Mouse (Mus musculus): ENCODE measurements around the gene Lrp1. TPM values are rescaled to one million over a fixed set of nuclear protein-coding genes. Genes with fewer than 3 reads are reported as not detected.
A peak's percentile ranks its signal among the peaks of the same experiment; 100 is the strongest.

Lrp1 gene
- total and polyA plus RNA-seq, 3 experiments, result 3.1 to 51.2 (median 11.8) TPM

DNA sequence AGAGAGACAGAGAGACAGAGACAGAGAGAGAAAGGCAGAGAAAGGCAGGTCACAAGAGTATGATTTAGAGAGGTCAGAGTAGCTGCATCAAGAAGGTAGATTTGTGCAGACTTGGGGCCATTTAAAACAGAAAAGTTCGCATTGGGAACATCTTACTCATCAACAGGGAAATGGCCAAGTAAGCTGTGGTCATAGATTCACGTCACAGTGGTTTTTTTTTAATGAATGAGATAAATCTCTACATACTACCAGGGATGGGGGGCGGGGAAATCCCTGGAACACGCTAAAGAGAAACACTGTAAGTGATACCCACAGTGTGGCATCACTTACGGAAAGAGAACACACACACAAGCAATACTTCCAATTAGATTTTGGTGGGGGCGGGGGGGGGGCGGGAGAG is 13.9 kb downstream of the Lrp1 start:
- Histone ChIP-seq H3K4me2 (ENCODE audit: insufficient read depth, low read depth, poor library complexity, severe bottlenecking) (no peak overlapping the region), H3K27me3 (replicated peaks) (no peaks in the 10 kb centered on the region), H3K9me3 (replicated peaks; ENCODE audit: low read length) (peaks cover 2% of the 10 kb centered on the region), H3K4me3 (replicated peaks in 1 of 3; ENCODE audit: low read depth in 2 of 3, low read length in 2 of 3, poor library complexity in 1 of 3) (no peak overlapping the region), H3K36me3 (replicated peaks in 1 of 2; ENCODE audit: control insufficient read depth in 1 of 2, insufficient read depth in 1 of 2, low read length in 1 of 2) (peaks cover 0 to 5% of the 10 kb centered on the region in 2 experiments), H3K27ac (ENCODE audit: insufficient read depth, low read depth) (no peak overlapping the region), H3K79me2 (replicated peaks; ENCODE audit: control insufficient read depth, extremely low read depth, insufficient read depth, poor library complexity, severe bottlenecking) (no peaks in the 10 kb centered on the region), H3K9ac (ENCODE audit: insufficient read depth, low read depth) (no peak overlapping the region; the same call in 1 of the 2 replicates), H3K4me1 (ENCODE audit: control insufficient read depth in 1 of 2, insufficient read depth in 2 of 2) (peaks cover 32 to 84% of the 10 kb centered on the region in 2 experiments)
- DNase-seq (ENCODE audit: extremely low read depth), result peak; percentile 37
- in situ Hi-C loops (cut with MboI; ENCODE audit: low pct_ligation_motif_present, low pct_unique_long_range_greater_than_20kb, low sequenced_read_pairs), result no loop called here
- dilution Hi-C loops (cut with MboI; ENCODE audit: extremely low pct_ligation_motif_present, extremely low pct_unique_long_range_greater_than_20kb, low sequenced_read_pairs), result no loop called here
- TF ChIP-seq RCOR1 (conservative IDR thresholded peaks at IDR 0.05; ENCODE audit: low read depth, low read length), result no peak
- peak; percentile 26; the same call in 1 of the 2 replicates for TF ChIP-seq MEF2A (IDR thresholded peaks at IDR 0.05; ENCODE audit: borderline replicate concordance, low read depth, low read length)
- TF ChIP-seq MAFK (IDR thresholded peaks at IDR 0.05; ENCODE audit: insufficient replicate concordance, low read length), result no peak
- no peak for TF ChIP-seq KAT2A (IDR thresholded peaks at IDR 0.05; ENCODE audit: insufficient replicate concordance, low read length)
- no peak for TF ChIP-seq POLR2A (IDR thresholded peaks at IDR 0.05; ENCODE audit: low read depth, low read length)
- TF ChIP-seq EP300 (IDR thresholded peaks at IDR 0.05; ENCODE audit: low read length), result peak; percentile 47
- peak; percentile 50; the same call in 1 of the 2 replicates for TF ChIP-seq BHLHE40 (IDR thresholded peaks at IDR 0.05; ENCODE audit: low read depth, low read length)
- peak; percentile 61 for TF ChIP-seq JUND (conservative IDR thresholded peaks at IDR 0.05; ENCODE audit: low read depth, low read length)
- TF ChIP-seq GABPA (IDR thresholded peaks at IDR 0.05; ENCODE audit: insufficient replicate concordance, low read depth, low read length), result no peak
- no peak for TF ChIP-seq CTCF (conservative IDR thresholded peaks at IDR 0.05 in 1 of 2, IDR thresholded peaks at IDR 0.05 in 1 of 2; ENCODE audit: low read depth in 2 of 2, low read length in 2 of 2)
- TF ChIP-seq CHD1 (IDR thresholded peaks at IDR 0.05; ENCODE audit: low read depth, low read length), result peak; percentile 16; the same call in 1 of the 2 replicates
- TF ChIP-seq SIN3A (IDR thresholded peaks at IDR 0.05; ENCODE audit: low read length), result no peak
- TF ChIP-seq IRF4 (IDR thresholded peaks at IDR 0.05; ENCODE audit: low read depth, low read length), result peak; percentile 40; the same call in 1 of the 2 replicates
- TF ChIP-seq ETS1 (conservative IDR thresholded peaks at IDR 0.05; ENCODE audit: low read depth, low read length), result peak; percentile 83
- peak; percentile 77 for TF ChIP-seq ZNF384 (IDR thresholded peaks at IDR 0.05; ENCODE audit: low read depth, low read length)
- no peak; the same call in 1 of the 2 replicates for TF ChIP-seq TCF12 (IDR thresholded peaks at IDR 0.05; ENCODE audit: low read depth, low read length)
- TF ChIP-seq MAZ (IDR thresholded peaks at IDR 0.05; ENCODE audit: low read depth, low read length), result 0 out of 2 replicates have a peak, but pooled peaks have one; percentile 22
- no peak for TF ChIP-seq UBTF (IDR thresholded peaks at IDR 0.05; ENCODE audit: low read depth, low read length)
- TF ChIP-seq CHD2 (IDR thresholded peaks at IDR 0.05; ENCODE audit: low read length), result peak; percentile 35; the same call in 1 of the 2 replicates

GRCm38 (mm10) chr10:127605756-127606155 is 15.2 kb downstream of the Lrp1 start:
- H3K27me3 ChIP-seq (replicated peaks), result no peaks in the 10 kb centered on the region
- H3K4me2 ChIP-seq (ENCODE audit: insufficient read depth, low read depth, poor library complexity, severe bottlenecking), result peak overlapping the region; percentile 53
- dilution Hi-C loops (cut with MboI; ENCODE audit: extremely low pct_ligation_motif_present, extremely low pct_unique_long_range_greater_than_20kb, low sequenced_read_pairs) (no loop called here), in situ Hi-C loops (cut with MboI; ENCODE audit: low pct_ligation_motif_present, low pct_unique_long_range_greater_than_20kb, low sequenced_read_pairs) (no loop called here)
- peaks cover 30 to 77% of the 10 kb centered on the region in 2 experiments for H3K4me1 ChIP-seq (ENCODE audit: control insufficient read depth in 1 of 2, insufficient read depth in 2 of 2)
- H3K36me3 ChIP-seq (replicated peaks in 1 of 2; ENCODE audit: control insufficient read depth in 1 of 2, insufficient read depth in 1 of 2, low read length in 1 of 2), result peaks cover 0 to 4% of the 10 kb centered on the region in 2 experiments
- H3K9me3 ChIP-seq (replicated peaks; ENCODE audit: low read length), result peaks cover 2% of the 10 kb centered on the region
- DNase-seq (ENCODE audit: extremely low read depth), result peak; percentile 71
- H3K4me3 ChIP-seq (replicated peaks in 1 of 3; ENCODE audit: low read depth in 2 of 3, low read length in 2 of 3, poor library complexity in 1 of 3), result peak overlapping the region; percentile 34 to 71 (median 42)
- H3K27ac ChIP-seq (ENCODE audit: insufficient read depth, low read depth), result peak overlapping the region; percentile 100
- H3K79me2 ChIP-seq (replicated peaks; ENCODE audit: control insufficient read depth, extremely low read depth, insufficient read depth, poor library complexity, severe bottlenecking), result no peaks in the 10 kb centered on the region
- peak overlapping the region; percentile 55; the same call in 1 of the 2 replicates for H3K9ac ChIP-seq (ENCODE audit: insufficient read depth, low read depth)
- TF ChIP-seq ZNF384 (IDR thresholded peaks at IDR 0.05; ENCODE audit: low read depth, low read length) (no peak), POLR2AphosphoS2 (IDR thresholded peaks at IDR 0.05; ENCODE audit: low read depth, low read length) (no peak), RCOR1 (conservative IDR thresholded peaks at IDR 0.05; ENCODE audit: low read depth, low read length) (0 out of 2 replicates have a peak, but pooled peaks have one; percentile 11), ZKSCAN1 (IDR thresholded peaks at IDR 0.05; ENCODE audit: borderline replicate concordance, low read depth, low read length) (no peak), NRF1 (IDR thresholded peaks at IDR 0.05; ENCODE audit: low read depth, low read length) (peak; percentile 80), MYC (IDR thresholded peaks at IDR 0.05; ENCODE audit: low read depth, low read length) (no peak; the same call in 1 of the 2 replicates), CHD1 (IDR thresholded peaks at IDR 0.05; ENCODE audit: low read depth, low read length) (no peak), TCF12 (IDR thresholded peaks at IDR 0.05; ENCODE audit: low read depth, low read length) (peak; percentile 83), EP300 (IDR thresholded peaks at IDR 0.05; ENCODE audit: low read length) (0 out of 2 replicates have a peak, but pooled peaks have one; percentile 32), SIN3A (IDR thresholded peaks at IDR 0.05; ENCODE audit: low read length) (no peak), HCFC1 (IDR thresholded peaks at IDR 0.05; ENCODE audit: low read depth, low read length) (no peak), JUN (IDR thresholded peaks at IDR 0.05; ENCODE audit: insufficient read depth, low read depth, low read length) (no peak), MAFK (IDR thresholded peaks at IDR 0.05; ENCODE audit: insufficient replicate concordance, low read length) (no peak), ETS1 (conservative IDR thresholded peaks at IDR 0.05; ENCODE audit: low read depth, low read length) (peak; percentile 63), MEF2A (IDR thresholded peaks at IDR 0.05; ENCODE audit: borderline replicate concordance, low read depth, low read length) (0 out of 2 replicates have a peak, but pooled peaks have one; percentile 13), GABPA (IDR thresholded peaks at IDR 0.05; ENCODE audit: insufficient replicate concordance, low read depth, low read length) (no peak), TBP (conservative IDR thresholded peaks at IDR 0.05; ENCODE audit: low read depth, low read length) (no peak), IRF4 (IDR thresholded peaks at IDR 0.05; ENCODE audit: low read depth, low read length) (no peak), ZMIZ1 (IDR thresholded peaks at IDR 0.05; ENCODE audit: low read depth, low read length) (no peak), NELFE (IDR thresholded peaks at IDR 0.05; ENCODE audit: low read depth, low read length) (no peak), ELF1 (IDR thresholded peaks at IDR 0.05; ENCODE audit: low read depth, low read length) (no peak), USF2 (conservative IDR thresholded peaks at IDR 0.05; ENCODE audit: low read depth, low read length) (no peak)
